Mouse (Mus musculus) forebrain, embryonic 14.5 days (tissue): ENCODE measurements around the gene Rpl10-ps3. TPM values are rescaled to one million over a fixed set of nuclear protein-coding genes. Genes with fewer than 3 reads are reported as not detected.

Source experiments
- ATAC-seq: fragments of 200-750 bp; cut with Nextera tagmentation; 2 replicates; pipeline ENCODE4 v1.8.0; 2017; ENCODE audit warnings: mild to moderate bottlenecking, moderate library complexity
- DNase-seq: peaks from one replicate; pipeline ENCODE4 v3.0.0-alpha.2; 2015; ENCODE audit warnings: low spot score
- H3K27ac ChIP-seq: fragments of 300-500 bp; sonication (generic); 2 replicates; pipeline ENCODE4 v1.5.1; 2014; ENCODE audit warnings: low read depth, mild to moderate bottlenecking, control low read depth, low read length, moderate library complexity
- H3K27me3 ChIP-seq: fragments of 300-500 bp; sonication (generic); replicated peaks from 2 replicates; pipeline ENCODE4 v1.6.1; 2014; ENCODE audit warnings: low read length, control low read depth, mixed read lengths; ENCODE audit not compliant: control insufficient read depth, insufficient read depth
- H3K36me3 ChIP-seq: fragments of 300-500 bp; sonication (generic); 2 replicates; pipeline ENCODE4 v1.6.1; 2014; ENCODE audit warnings: low read length, control low read depth; ENCODE audit not compliant: control insufficient read depth, insufficient read depth
- H3K4me1 ChIP-seq: fragments of 300-500 bp; sonication (generic); 2 replicates; pipeline ENCODE4 v1.6.1; 2014; ENCODE audit warnings: antibody characterized with exemption, low read length, control low read depth; ENCODE audit not compliant: control insufficient read depth, insufficient read depth
- H3K4me2 ChIP-seq: fragments of 300-500 bp; sonication (generic); 2 replicates; pipeline ENCODE4 v1.6.1; 2014; ENCODE audit warnings: mild to moderate bottlenecking, control low read depth, low read length
- H3K4me3 ChIP-seq: fragments of 300-500 bp; sonication (generic); 2 replicates; pipeline ENCODE4 v1.5.1; 2014; ENCODE audit warnings: low read depth, low read length, control low read depth
- H3K9ac ChIP-seq: fragments of 300-500 bp; sonication (generic); 2 replicates; pipeline ENCODE4 v1.6.1; 2014; ENCODE audit warnings: mild to moderate bottlenecking, low read length, control low read depth, moderate library complexity
- H3K9me3 ChIP-seq: fragments of 300-500 bp; sonication (generic); replicated peaks from 2 replicates; pipeline ENCODE4 v1.6.1; 2016; ENCODE audit warnings: low read length, control low read depth, mixed read lengths; ENCODE audit not compliant: control insufficient read depth
- WGBS: fragments of 180-500 bp; shearing (Covaris S2); extraction: QIAGEN DNeasy Blood & Tissue Kit; methylation state at CpG from one replicate; pipeline ENCODE4 v1.1.7; 2014; 5-methylcytosine and 5-hydroxymethylcytosine counted together
- polyA plus RNA-seq: library from polyadenylated mRNA; unstranded; fragments of >200 nt; fragmentation: Nextera tagmentation; extraction: Ambion mirVana; gene quantifications from 2 replicates; pipeline ENCODE4 v1.2.1, GENCODE M21; 2014

Rpl10-ps3 gene
- polyA plus RNA-seq, 1 experiment from 2014 or later: 189 TPM

DNA sequence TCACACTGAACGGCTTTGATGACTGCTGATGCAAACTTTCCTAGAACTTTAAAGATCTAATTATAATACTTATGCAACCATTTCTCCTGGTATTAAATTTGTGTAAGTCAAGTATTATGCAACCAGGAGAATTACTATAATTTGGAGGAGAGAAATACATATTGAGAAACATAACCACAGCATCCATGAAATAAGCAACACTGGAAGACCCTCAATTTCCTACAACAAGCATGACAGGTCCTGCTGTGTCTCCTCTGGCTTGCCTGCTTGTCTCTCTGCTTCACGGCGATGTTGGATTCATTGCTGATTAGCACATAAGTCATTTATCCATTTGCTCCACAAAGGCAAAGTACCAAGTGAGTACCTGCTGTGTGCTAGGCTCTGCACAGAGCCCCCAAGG, 12.6 kb upstream of the Rpl10-ps3 start:
- no peak overlapping the region for H3K4me3 ChIP-seq
- WGBS: 80% methylated on average over 3 of the region's 3 CpGs
- no peak overlapping the region for H3K27ac ChIP-seq
- no peak for ATAC-seq
- H3K9ac ChIP-seq: no peak overlapping the region
- H3K27me3 ChIP-seq: no peaks in the 10 kb centered on the region
- no peaks in the 10 kb centered on the region for H3K9me3 ChIP-seq
- H3K4me2 ChIP-seq: no peak overlapping the region
- no peaks in the 10 kb centered on the region for H3K36me3 ChIP-seq
- H3K4me1 ChIP-seq: no peaks in the 10 kb centered on the region
- DNase-seq: no peak

GRCm38 (mm10) chr9:50351746-50352145, 7.0 kb upstream of the Rpl10-ps3 start:
- Histone ChIP-seq H3K4me2 (no peak overlapping the region), H3K36me3 (no peaks in the 10 kb centered on the region), H3K4me3 (no peak overlapping the region), H3K9me3 (no peaks in the 10 kb centered on the region), H3K9ac (no peak overlapping the region), H3K27ac (no peak overlapping the region), H3K4me1 (no peaks in the 10 kb centered on the region), H3K27me3 (no peaks in the 10 kb centered on the region)
- WGBS: 82% methylated on average over 4 of the region's 4 CpGs
- DNase-seq (no peak), ATAC-seq (no peak)

DNA sequence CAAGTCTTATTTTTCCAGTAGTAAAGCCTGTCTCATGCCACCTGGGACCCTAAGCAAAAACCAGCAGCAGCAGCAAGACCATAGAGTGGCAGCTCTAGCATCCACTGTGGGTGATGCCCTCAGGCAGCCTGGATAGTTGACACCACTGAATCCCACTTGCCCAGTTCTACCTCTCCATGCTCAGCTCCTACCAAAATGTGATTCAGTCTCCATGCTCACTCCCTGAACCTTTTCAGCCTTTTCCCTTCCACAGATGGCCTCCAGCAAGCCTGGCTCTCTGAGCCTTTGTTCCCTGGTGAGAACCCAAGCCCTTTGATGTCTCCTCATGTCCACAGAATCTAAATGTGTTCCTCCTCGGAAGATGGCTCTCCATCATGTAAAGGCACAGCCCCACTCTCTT, 5.8 kb upstream of the Rpl10-ps3 start:
- no peak for ATAC-seq
- 73% methylated on average over 1 of the region's 1 CpGs for WGBS

DNA sequence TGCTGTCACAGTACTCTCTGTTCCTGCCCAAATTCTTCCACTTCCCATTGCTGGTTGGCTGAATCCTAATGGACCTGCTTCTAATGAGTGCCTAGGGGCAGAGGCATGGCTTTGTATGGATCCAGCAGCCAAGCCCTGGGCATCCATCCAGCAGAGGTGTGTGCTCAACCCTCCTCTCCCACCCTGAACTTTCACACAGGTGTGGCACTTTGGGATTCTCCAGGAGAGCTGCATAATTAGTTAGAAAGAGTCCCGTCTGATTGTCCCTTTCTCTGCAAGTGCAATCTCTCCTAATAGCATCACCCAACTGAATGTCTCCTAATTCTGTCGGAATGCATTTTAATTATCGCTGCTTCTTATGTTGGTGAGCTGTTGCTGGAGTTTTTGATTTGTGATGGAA, 4.4 kb upstream of the Rpl10-ps3 start:
- Histone ChIP-seq H3K9me3 (no peaks in the 10 kb centered on the region), H3K9ac (no peak overlapping the region), H3K27ac (no peak overlapping the region), H3K4me3 (no peak overlapping the region), H3K27me3 (no peaks in the 10 kb centered on the region), H3K4me1 (no peaks in the 10 kb centered on the region), H3K36me3 (no peaks in the 10 kb centered on the region), H3K4me2 (no peak overlapping the region)
- ATAC-seq (no peak), DNase-seq (peak; percentile 4)
- WGBS: 67% methylated on average over 3 of the region's 3 CpGs

More for the DNA sequence above, 5.8 kb upstream of the Rpl10-ps3 start:
- no peaks in the 10 kb centered on the region for H3K27me3 ChIP-seq
- no peak overlapping the region for H3K4me2 ChIP-seq
- no peak for DNase-seq
- H3K9me3 ChIP-seq: no peaks in the 10 kb centered on the region
- no peaks in the 10 kb centered on the region for H3K4me1 ChIP-seq
- no peak overlapping the region for H3K9ac ChIP-seq
- no peaks in the 10 kb centered on the region for H3K36me3 ChIP-seq
- no peak overlapping the region for H3K27ac ChIP-seq
- H3K4me3 ChIP-seq: no peak overlapping the region

GRCm38 (mm10) chr9:50348256-50348655, 3.5 kb upstream of the Rpl10-ps3 start:
- ATAC-seq: no peak
- 88% methylated on average over 10 of the region's 10 CpGs for WGBS

DNA sequence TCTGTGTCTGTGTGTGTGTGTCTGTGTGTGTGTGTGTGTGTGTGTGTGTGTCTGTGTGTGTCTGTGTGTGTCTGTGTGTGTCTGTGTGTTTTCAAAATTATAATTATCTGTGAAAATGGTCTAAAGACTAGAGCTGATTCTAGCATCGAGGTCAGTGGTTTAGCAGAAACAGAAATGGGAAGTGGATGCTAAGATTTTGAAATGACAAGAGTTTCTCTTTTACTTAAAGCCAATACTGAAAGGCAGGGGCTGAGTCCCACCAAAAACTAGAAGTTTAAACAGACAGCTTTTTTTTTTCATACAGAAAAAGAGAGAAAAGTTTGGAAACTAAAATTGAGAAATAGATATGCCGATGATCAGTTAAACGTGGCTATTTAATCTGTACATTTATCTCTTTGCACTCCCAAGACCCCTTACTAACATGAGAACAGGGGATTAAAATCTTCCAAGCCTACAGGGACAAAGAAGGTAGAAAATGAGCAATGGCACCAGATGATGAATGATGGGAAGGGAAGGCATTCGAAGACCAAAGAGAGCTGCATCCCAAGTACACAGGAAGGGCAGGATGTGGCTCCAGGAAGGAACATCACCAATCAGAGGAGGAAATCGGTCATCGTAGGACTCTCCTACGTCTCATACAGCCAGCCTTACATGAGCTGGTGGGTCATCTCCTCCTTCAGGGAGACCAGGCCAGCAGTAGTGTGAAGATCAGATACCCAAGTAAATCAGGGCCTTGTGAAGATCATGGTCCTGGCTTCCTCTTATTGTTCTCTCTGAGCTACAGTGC, 9.0 kb downstream of the Rpl10-ps3 start:
- Histone ChIP-seq H3K36me3 (no peaks in the 10 kb centered on the region), H3K4me3 (no peak overlapping the region), H3K4me2 (no peak overlapping the region), H3K4me1 (no peaks in the 10 kb centered on the region), H3K27me3 (no peaks in the 10 kb centered on the region), H3K9ac (no peak overlapping the region), H3K27ac (no peak overlapping the region), H3K9me3 (no peaks in the 10 kb centered on the region)
- 85% methylated on average over 7 of the region's 7 CpGs for WGBS
- DNase-seq (no peak), ATAC-seq (no peak)

More at GRCm38 (mm10) chr9:50348256-50348655, 3.5 kb upstream of the Rpl10-ps3 start:
- H3K4me1 ChIP-seq: no peaks in the 10 kb centered on the region
- H3K9me3 ChIP-seq: no peaks in the 10 kb centered on the region
- H3K27me3 ChIP-seq: no peaks in the 10 kb centered on the region
- no peak overlapping the region for H3K4me3 ChIP-seq
- no peak for DNase-seq
- H3K27ac ChIP-seq: no peak overlapping the region
- no peak overlapping the region for H3K4me2 ChIP-seq
- no peak overlapping the region for H3K9ac ChIP-seq
- H3K36me3 ChIP-seq: no peaks in the 10 kb centered on the region

DNA sequence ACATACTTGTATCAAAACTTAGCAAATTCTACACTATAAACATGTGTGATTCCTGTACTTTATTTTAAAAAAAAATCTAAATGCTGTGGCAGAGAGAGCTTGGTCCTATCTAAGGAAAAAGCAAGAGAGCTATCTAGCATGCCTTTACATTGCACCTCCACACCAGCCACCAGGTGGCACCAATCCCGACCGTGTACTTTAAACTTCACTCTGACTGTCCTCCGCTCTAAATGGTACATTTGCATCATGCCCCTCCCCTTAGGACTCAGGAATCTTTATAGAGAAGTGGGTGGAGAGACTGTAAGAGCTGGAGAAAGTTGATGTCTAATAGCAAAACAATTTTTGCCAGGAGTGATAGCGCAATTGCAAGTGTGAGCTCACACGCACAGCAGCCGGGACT, 11.4 kb downstream of the Rpl10-ps3 start:
- H3K9me3 ChIP-seq: no peaks in the 10 kb centered on the region
- H3K27ac ChIP-seq: no peak overlapping the region
- H3K4me3 ChIP-seq: no peak overlapping the region
- no peaks in the 10 kb centered on the region for H3K27me3 ChIP-seq
- 35% methylated on average over 6 of the region's 6 CpGs for WGBS
- H3K9ac ChIP-seq: no peak overlapping the region
- H3K36me3 ChIP-seq: no peaks in the 10 kb centered on the region
- no peak overlapping the region for H3K4me2 ChIP-seq
- ATAC-seq (peak; percentile 61; the same call in 1 of the 2 replicates), DNase-seq (peak; percentile 79)
- H3K4me1 ChIP-seq: no peaks in the 10 kb centered on the region

DNA sequence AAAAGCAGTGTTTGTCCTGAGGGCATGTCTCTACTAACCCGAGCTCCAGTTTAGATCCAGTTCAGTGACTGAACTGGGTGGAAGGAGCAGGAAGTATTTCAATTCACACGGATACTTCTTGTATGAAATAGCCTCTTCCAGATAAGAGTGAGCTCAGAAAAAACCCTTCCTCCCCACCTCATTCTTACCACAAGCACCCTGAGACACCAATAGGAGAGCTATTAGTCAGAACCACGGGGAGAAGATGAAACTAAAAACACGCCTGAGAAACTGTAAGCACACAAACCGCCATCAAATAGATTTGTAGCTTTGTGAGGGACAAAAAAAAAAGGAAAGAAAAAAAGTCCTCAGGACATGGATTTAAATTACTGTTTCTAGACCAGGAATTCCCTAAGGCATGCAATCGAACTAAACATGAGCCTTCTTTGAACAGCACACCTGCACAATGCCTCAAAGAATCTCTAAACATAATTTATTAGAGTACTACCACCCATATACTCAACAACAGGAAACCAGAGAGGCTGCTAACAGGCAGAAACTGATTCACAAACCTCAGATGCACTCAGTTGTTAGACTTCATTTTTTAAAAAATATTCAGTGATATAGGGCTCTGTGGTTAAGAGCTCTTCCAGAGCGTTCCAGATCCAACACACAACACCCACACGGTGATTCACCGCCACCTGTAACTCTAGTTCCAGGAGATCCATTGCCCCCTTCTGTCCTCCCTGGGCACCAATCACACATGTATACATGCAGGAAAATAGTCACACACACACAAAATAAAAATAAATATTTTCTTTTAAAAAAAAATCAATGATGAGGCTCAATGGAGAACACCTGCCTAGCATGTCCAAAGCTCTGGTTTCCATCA, 20.2 kb downstream of the Rpl10-ps3 start:
- ATAC-seq (no peak), DNase-seq (no peak)
- Histone ChIP-seq H3K4me1 (no peaks in the 10 kb centered on the region), H3K27me3 (no peaks in the 10 kb centered on the region), H3K9ac (no peak overlapping the region), H3K4me2 (no peak overlapping the region), H3K4me3 (no peak overlapping the region), H3K36me3 (no peaks in the 10 kb centered on the region), H3K9me3 (0 out of 2 replicates have a peak, but pooled peaks cover 5% of the 10 kb centered on the region), H3K27ac (no peak overlapping the region)
- 89% methylated on average over 9 of the region's 9 CpGs for WGBS

GRCm38 (mm10) chr9:50320729-50321128, 24.0 kb downstream of the Rpl10-ps3 start:
- Histone ChIP-seq H3K4me3 (no peak overlapping the region), H3K27ac (no peak overlapping the region), H3K36me3 (no peaks in the 10 kb centered on the region), H3K4me1 (no peaks in the 10 kb centered on the region), H3K27me3 (no peaks in the 10 kb centered on the region), H3K4me2 (no peak overlapping the region), H3K9me3 (0 out of 2 replicates have a peak, but pooled peaks cover 4% of the 10 kb centered on the region), H3K9ac (no peak overlapping the region)
- WGBS: 41% methylated on average over 1 of the region's 1 CpGs
- ATAC-seq (no peak), DNase-seq (no peak)
